Mouse (Mus musculus) heart, embryonic 14.5 days (tissue): ENCODE measurements around the gene Adam19. TPM values are rescaled to one million over a fixed set of nuclear protein-coding genes. Genes with fewer than 3 reads are reported as not detected.

ENCODE experiments used
- ATAC-seq: fragments of 200-750 bp; cut with Nextera tagmentation; 2 replicates; pipeline ENCODE4 v1.8.0; 2017; ENCODE audit warnings: low read depth, moderate TSS enrichment; ENCODE audit not compliant: insufficient number of reproducible peaks, insufficient read depth, low FRiP score
- H3K27ac ChIP-seq, 2 experiments: fragments of 200-500 bp in 1 of 2; fragments of 300-500 bp in 1 of 2; sonication (generic) in 1 of 2; replicated peaks in 1 of 2; 2 replicates each; pipeline ENCODE4 v1.5.1; 2012 to 2014; ENCODE audit warnings: low read depth in 2 of 2, low read length in 2 of 2, control low read depth in 1 of 2, mild to moderate bottlenecking in 1 of 2, mixed read lengths in 1 of 2; ENCODE audit not compliant: control insufficient read depth in 1 of 2, insufficient read depth in 1 of 2
- H3K27me3 ChIP-seq: fragments of 300-500 bp; sonication (generic); 2 replicates; pipeline ENCODE4 v1.6.1; 2014; ENCODE audit warnings: mild to moderate bottlenecking, low read length, control low read depth; ENCODE audit not compliant: control insufficient read depth, insufficient read depth
- H3K36me3 ChIP-seq: fragments of 300-500 bp; sonication (generic); 2 replicates; pipeline ENCODE4 v1.6.1; 2014; ENCODE audit warnings: mild to moderate bottlenecking, control low read depth, low read length, mixed read lengths; ENCODE audit not compliant: control insufficient read depth, insufficient read depth
- H3K4me1 ChIP-seq, 2 experiments: fragments of 200-500 bp in 1 of 2; fragments of 300-500 bp in 1 of 2; sonication (generic) in 1 of 2; 2 replicates each; pipeline ENCODE4 v1.6.1; 2012 to 2014; ENCODE audit warnings: low read length in 2 of 2, control low read depth in 1 of 2, mixed read lengths in 1 of 2; ENCODE audit not compliant: control insufficient read depth in 2 of 2, insufficient read depth in 2 of 2
- H3K4me2 ChIP-seq: fragments of 300-500 bp; sonication (generic); 2 replicates; pipeline ENCODE4 v1.6.1; 2014; ENCODE audit warnings: mild to moderate bottlenecking, low read length
- H3K4me3 ChIP-seq, 2 experiments: fragments of 200-500 bp in 1 of 2; fragments of 300-500 bp in 1 of 2; sonication (generic) in 1 of 2; 2 replicates each; pipeline ENCODE4 v1.5.1; 2012 to 2014; ENCODE audit warnings: low read length in 2 of 2, mild to moderate bottlenecking in 2 of 2, control low read depth in 1 of 2, low read depth in 1 of 2, moderate library complexity in 1 of 2; ENCODE audit not compliant: control insufficient read depth in 1 of 2, insufficient read depth in 1 of 2
- H3K9ac ChIP-seq: fragments of 300-500 bp; sonication (generic); 2 replicates; pipeline ENCODE4 v1.6.1; 2014; ENCODE audit warnings: mild to moderate bottlenecking, low read length
- H3K9me3 ChIP-seq: fragments of 300-500 bp; sonication (generic); 2 replicates; pipeline ENCODE4 v1.6.1; 2016; ENCODE audit warnings: low read length, control low read depth; ENCODE audit not compliant: control insufficient read depth
- WGBS: fragments of 180-500 bp; shearing (Covaris S2); extraction: QIAGEN DNeasy Blood & Tissue Kit; methylation state at CpG from one replicate; pipeline ENCODE4 v1.1.7; 2014; 5-methylcytosine and 5-hydroxymethylcytosine counted together
- polyA plus RNA-seq: library from polyadenylated mRNA; unstranded; fragments of >200 nt; fragmentation: Nextera tagmentation; extraction: Ambion mirVana; gene quantifications from 2 replicates; pipeline ENCODE4 v1.2.1, GENCODE M21; 2014

Gene Adam19
- polyA plus RNA-seq, 1 experiment from 2014 or later = 22.7 TPM

- no peak overlapping the region for H3K27ac ChIP-seq
- H3K9ac ChIP-seq = no peak overlapping the region
- H3K4me1 ChIP-seq = peaks cover 6 to 19% of the 10 kb centered on the region in 2 experiments
- H3K9me3 ChIP-seq = no peaks in the 10 kb centered on the region
- H3K36me3 ChIP-seq = peaks cover 81% of the 10 kb centered on the region
- H3K4me3 ChIP-seq = no peak overlapping the region
- H3K27me3 ChIP-seq = no peaks in the 10 kb centered on the region
- 88% methylated on average over 7 of the region's 7 CpGs for WGBS
- ATAC-seq = no peak
- H3K4me2 ChIP-seq = no peak overlapping the region
Measured at GRCm38 (mm10) chr11:46114221-46114620, 58.4 kb downstream of the Adam19 start.

- H3K36me3 ChIP-seq = peaks cover 89% of the 10 kb centered on the region
- no peak overlapping the region for H3K9ac ChIP-seq
- peaks cover 5 to 17% of the 10 kb centered on the region in 2 experiments for H3K4me1 ChIP-seq
- no peak overlapping the region for H3K4me2 ChIP-seq
- H3K9me3 ChIP-seq = no peaks in the 10 kb centered on the region
- H3K27ac ChIP-seq = no peak overlapping the region
- no peak overlapping the region for H3K4me3 ChIP-seq
- 88% methylated on average over 4 of the region's 4 CpGs for WGBS
- H3K27me3 ChIP-seq = no peaks in the 10 kb centered on the region
- no peak for ATAC-seq
Measured at GRCm38 (mm10) chr11:46115011-46115410, 59.2 kb downstream of the Adam19 start.

- Histone ChIP-seq H3K4me3 (no peak overlapping the region), H3K27me3 (no peaks in the 10 kb centered on the region), H3K9me3 (no peaks in the 10 kb centered on the region), H3K9ac (no peak overlapping the region), H3K36me3 (peaks cover 94% of the 10 kb centered on the region), H3K27ac (no peak overlapping the region), H3K4me1 (peaks cover 0 to 11% of the 10 kb centered on the region in 2 experiments; a peak in 2 of 4 replicates), H3K4me2 (no peak overlapping the region)
- WGBS = 85% methylated on average over 9 of the region's 9 CpGs
- ATAC-seq = no peak
Measured at GRCm38 (mm10) chr11:46115411-46116173, 59.8 kb downstream of the Adam19 start.

GRCm38 (mm10) chr11:46116510-46116909 lies 60.7 kb downstream of the Adam19 start:
- Histone ChIP-seq H3K9ac (no peak overlapping the region), H3K36me3 (peaks cover 98% of the 10 kb centered on the region), H3K4me3 (no peak overlapping the region), H3K9me3 (no peaks in the 10 kb centered on the region), H3K27me3 (no peaks in the 10 kb centered on the region), H3K4me2 (no peak overlapping the region), H3K4me1 (peaks cover 2 to 6% of the 10 kb centered on the region in 2 experiments; a peak in 3 of 4 replicates), H3K27ac (no peak overlapping the region)
- 94% methylated on average over 2 of the region's 2 CpGs for WGBS
- ATAC-seq = no peak

GRCm38 (mm10) chr11:46119624-46120023 lies 63.8 kb downstream of the Adam19 start:
- H3K9ac ChIP-seq = no peak overlapping the region
- ATAC-seq = no peak
- no peaks in the 10 kb centered on the region for H3K9me3 ChIP-seq
- 57% methylated on average over 4 of the region's 4 CpGs for WGBS
- no peaks in the 10 kb centered on the region for H3K27me3 ChIP-seq
- no peak overlapping the region for H3K4me2 ChIP-seq
- no peak overlapping the region for H3K4me3 ChIP-seq
- peaks cover 99% of the 10 kb centered on the region for H3K36me3 ChIP-seq
- peaks cover 0 to 5% of the 10 kb centered on the region in 2 experiments; a peak in 1 of 4 replicates for H3K4me1 ChIP-seq
- no peak overlapping the region for H3K27ac ChIP-seq

- 89% methylated on average over 10 of the region's 10 CpGs for WGBS
- no peaks in the 10 kb centered on the region for H3K9me3 ChIP-seq
- no peak for ATAC-seq
- peaks cover 99% of the 10 kb centered on the region for H3K36me3 ChIP-seq
- H3K4me1 ChIP-seq = peaks cover 0 to 5% of the 10 kb centered on the region in 2 experiments; a peak in 1 of 4 replicates
- no peak overlapping the region for H3K4me3 ChIP-seq
- H3K27me3 ChIP-seq = no peaks in the 10 kb centered on the region
- no peak overlapping the region for H3K27ac ChIP-seq
- no peak overlapping the region for H3K4me2 ChIP-seq
- H3K9ac ChIP-seq = no peak overlapping the region
Measured at GRCm38 (mm10) chr11:46120084-46120483, 64.3 kb downstream of the Adam19 start.

- Histone ChIP-seq H3K4me2 (no peak overlapping the region), H3K9me3 (no peaks in the 10 kb centered on the region), H3K27ac (no peak overlapping the region), H3K4me1 (peaks cover 0 to 5% of the 10 kb centered on the region in 2 experiments; a peak in 1 of 4 replicates), H3K9ac (no peak overlapping the region), H3K27me3 (no peaks in the 10 kb centered on the region), H3K4me3 (no peak overlapping the region), H3K36me3 (peaks cover 99% of the 10 kb centered on the region)
- ATAC-seq = no peak
- WGBS = 60% methylated on average over 4 of the region's 4 CpGs
Measured at GRCm38 (mm10) chr11:46121666-46122065, 65.9 kb downstream of the Adam19 start.
